Mouse (Mus musculus): ENCODE measurements around the gene Spata18. TPM values are rescaled to one million over a fixed set of nuclear protein-coding genes. Genes with fewer than 3 reads are reported as not detected.
A peak's percentile ranks its signal among the peaks of the same experiment; 100 is the strongest.

Spata18 gene
- total RNA-seq, 2 experiments from 2014 or later: 0.14 TPM; not detected in 1

DNA sequence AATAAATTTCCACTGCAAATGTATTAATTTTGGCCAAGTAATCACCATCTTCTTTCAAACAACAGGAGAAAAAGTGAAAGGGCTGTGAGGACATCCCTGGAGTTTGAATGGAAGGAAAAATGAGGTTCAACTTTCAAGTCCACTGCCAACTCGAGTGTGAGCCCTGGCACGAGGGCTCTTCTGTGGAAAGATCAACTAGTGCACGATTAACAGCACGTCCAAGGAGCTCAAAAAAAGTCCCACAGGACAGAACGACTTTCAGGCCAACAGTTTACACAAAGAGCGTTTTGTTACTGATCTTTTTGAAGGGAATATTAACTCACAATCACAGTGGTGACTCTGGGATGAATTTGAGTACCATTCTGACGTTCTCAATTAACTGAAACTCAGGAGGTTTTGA lies 61.7 kb downstream of the Spata18 start:
- peak; percentile 11 for DNase-seq (ENCODE audit: low spot score)

DNA sequence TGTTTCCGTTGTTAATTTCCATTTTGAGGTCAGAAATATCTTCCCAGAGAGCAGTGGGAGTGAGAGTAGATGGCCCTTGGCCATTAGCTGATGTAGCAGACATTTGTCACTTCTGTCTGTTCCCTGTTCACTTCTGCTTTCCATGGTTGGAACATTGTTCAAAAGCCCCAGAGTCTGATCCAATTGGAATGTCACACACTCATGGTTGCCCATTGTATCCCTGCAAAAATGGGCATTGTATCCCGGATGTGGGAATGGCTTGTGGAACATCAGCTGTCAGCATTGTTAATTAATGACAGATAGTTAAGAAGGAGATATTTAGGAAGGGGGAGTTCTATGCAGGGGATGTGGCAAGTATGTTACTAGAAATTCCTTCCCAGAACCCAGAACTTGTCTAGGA lies 65.8 kb downstream of the Spata18 start:
- DNase-seq (ENCODE audit: low spot score): no peak

DNA sequence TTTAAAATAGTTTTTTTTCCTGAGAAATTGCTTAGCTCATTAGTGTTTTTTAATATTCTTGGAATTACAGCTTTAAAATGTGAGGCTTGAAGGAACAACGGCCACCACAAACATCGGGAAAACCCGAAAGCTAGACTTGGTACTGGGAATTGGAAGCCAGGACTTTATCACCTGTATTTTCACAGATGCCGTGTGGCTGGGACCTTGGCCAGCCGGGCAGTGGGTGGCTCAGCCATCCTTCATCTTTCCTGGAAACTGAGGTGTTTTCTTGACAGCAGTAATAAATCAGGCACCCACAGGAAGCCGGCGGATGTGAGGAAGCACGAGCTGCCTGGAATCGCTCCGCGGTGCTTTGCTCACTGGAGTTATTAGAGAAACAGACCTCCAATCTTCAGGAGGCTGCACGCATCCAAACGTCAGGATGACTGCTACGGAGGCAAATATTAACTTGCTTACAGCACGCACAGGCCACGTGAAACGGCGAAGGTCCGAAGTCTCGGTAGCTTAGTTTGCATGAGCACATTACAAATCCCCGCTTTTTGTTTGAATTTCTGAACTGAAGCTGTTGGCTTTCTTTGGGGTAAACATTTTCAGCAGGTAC lies 70.6 kb downstream of the Spata18 start:
- no peak for DNase-seq (ENCODE audit: low spot score)

DNA sequence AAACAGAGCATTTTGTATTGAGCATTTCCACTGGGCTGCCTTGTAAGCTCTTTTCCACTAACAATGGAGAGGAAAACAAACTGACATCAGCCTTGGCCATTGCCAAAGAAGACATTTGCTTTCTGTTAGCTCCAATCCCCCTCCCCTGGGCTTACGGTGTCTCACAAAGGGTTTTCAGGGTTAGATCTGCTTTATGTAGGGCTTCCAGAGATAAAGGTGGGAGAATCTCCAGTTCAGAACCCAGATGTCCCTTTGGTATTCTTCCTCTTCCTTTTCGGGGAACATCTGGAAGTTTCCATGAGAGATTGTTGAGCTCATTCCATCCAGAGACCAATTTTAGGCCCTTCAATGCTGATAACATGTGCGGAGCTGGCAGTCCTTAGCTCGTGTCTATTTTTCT lies 74.8 kb downstream of the Spata18 start:
- DNase-seq (ENCODE audit: low spot score): no peak

DNA sequence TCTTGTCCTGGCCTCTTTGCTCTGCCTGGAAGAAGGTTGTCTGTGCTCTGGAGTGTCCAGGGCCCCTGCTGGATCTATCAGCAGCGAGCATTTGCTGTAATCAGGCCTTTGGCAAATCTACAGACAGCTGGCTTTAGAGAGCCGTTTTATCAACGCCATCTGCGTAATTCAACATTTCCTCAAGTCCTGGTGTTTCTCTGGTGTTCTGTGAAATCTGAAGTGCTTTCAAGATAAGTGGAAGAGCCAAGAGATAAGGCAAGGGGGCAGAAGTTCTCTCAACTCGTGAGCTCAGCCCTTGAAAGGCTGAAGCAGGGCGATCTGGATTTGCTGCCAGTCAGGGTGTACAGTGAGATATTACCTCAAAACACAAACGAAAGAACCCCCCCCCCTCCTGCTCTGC lies 77.5 kb downstream of the Spata18 start:
- no peak for DNase-seq (ENCODE audit: low spot score)

Other genes with a start within 250 kb of the Spata18 start
- gene Cwh43, start 245.3 kb upstream of the Spata18 start, total RNA-seq (2021): not detected
- gene Dcun1d4, start 170.4 kb upstream of the Spata18 start, total RNA-seq (2021): 10 to 100 TPM; 10.8 to 11.1 TPM
- gene Lrrc66, start 18.9 kb upstream of the Spata18 start, total RNA-seq (2021): not detected
- 10 to 100 TPM; 74.1 to 79.0 TPM for gene Sgcb, start 3.6 kb upstream of the Spata18 start, total RNA-seq (2021)